Mouse (Mus musculus) forebrain, embryonic 11.5 days (tissue): ENCODE measurements at regions not wholly inside any gene's neighbourhood (a gene's known extent, or its start where the extent isn't known, plus 50 kb on each side); places are given as distances from the start of the nearest gene placed in this dataset.

Experiments used
- ATAC-seq: fragments of 200-750 bp; cut with Nextera tagmentation; replicated peaks from 2 replicates; pipeline ENCODE4 v1.8.0; 2017; ENCODE audit warnings: moderate TSS enrichment; ENCODE audit not compliant: low FRiP score
- DNase-seq: peaks from one replicate; pipeline ENCODE4 v3.0.0-alpha.2; 2017; ENCODE audit warnings: low spot score
- H3K27ac ChIP-seq: fragments of 300-500 bp; sonication (generic); 2 replicates; pipeline ENCODE4 v1.5.1; 2014; ENCODE audit warnings: low read depth, low read length
- H3K27me3 ChIP-seq: fragments of 300-500 bp; sonication (generic); 2 replicates; pipeline ENCODE4 v1.6.1; 2014; ENCODE audit warnings: mild to moderate bottlenecking, low read length, mixed read lengths; ENCODE audit not compliant: control insufficient read depth, insufficient read depth
- H3K36me3 ChIP-seq: fragments of 300-500 bp; sonication (generic); 2 replicates; pipeline ENCODE4 v1.6.1; 2014; ENCODE audit warnings: mild to moderate bottlenecking, low read length, moderate library complexity, mixed read lengths; ENCODE audit not compliant: control insufficient read depth, insufficient read depth
- H3K4me1 ChIP-seq: fragments of 300-500 bp; sonication (generic); replicated peaks from 2 replicates; pipeline ENCODE4 v1.6.1; 2014; ENCODE audit warnings: low read length, mixed read lengths; ENCODE audit not compliant: control insufficient read depth, insufficient read depth
- H3K4me2 ChIP-seq: fragments of 300-500 bp; sonication (generic); 2 replicates; pipeline ENCODE4 v1.6.1; 2014; ENCODE audit warnings: low read depth, mild to moderate bottlenecking, low read length, moderate library complexity, mixed read lengths; ENCODE audit not compliant: severe bottlenecking
- H3K4me3 ChIP-seq: fragments of 300-500 bp; sonication (generic); 2 replicates; pipeline ENCODE4 v1.5.1; 2014; ENCODE audit warnings: low read depth, low read length
- H3K9ac ChIP-seq: fragments of 300-500 bp; sonication (generic); 2 replicates; pipeline ENCODE4 v1.6.1; 2014; ENCODE audit warnings: low read length
- H3K9me3 ChIP-seq: fragments of 300-500 bp; sonication (generic); 2 replicates; pipeline ENCODE4 v1.6.1; 2016; ENCODE audit warnings: low read length, mixed read lengths; ENCODE audit not compliant: control insufficient read depth
- WGBS: fragments of 180-500 bp; shearing (Covaris S2); extraction: QIAGEN DNeasy Blood & Tissue Kit; methylation state at CpG from one replicate; pipeline ENCODE4 v1.1.7; 2014; 5-methylcytosine and 5-hydroxymethylcytosine counted together

GRCm38 (mm10) chr8:113419352-113419751 is 216.0 kb upstream of the Mon1b start:
- Histone ChIP-seq H3K4me2 (no peak overlapping the region), H3K9me3 (no peaks in the 10 kb centered on the region), H3K4me1 (no peaks in the 10 kb centered on the region), H3K36me3 (no peaks in the 10 kb centered on the region), H3K9ac (no peak overlapping the region), H3K27me3 (no peaks in the 10 kb centered on the region), H3K4me3 (no peak overlapping the region), H3K27ac (no peak overlapping the region)
- ATAC-seq, result no peak
- 73% methylated on average over 3 of the region's 3 CpGs for WGBS
- no peak for DNase-seq

DNA sequence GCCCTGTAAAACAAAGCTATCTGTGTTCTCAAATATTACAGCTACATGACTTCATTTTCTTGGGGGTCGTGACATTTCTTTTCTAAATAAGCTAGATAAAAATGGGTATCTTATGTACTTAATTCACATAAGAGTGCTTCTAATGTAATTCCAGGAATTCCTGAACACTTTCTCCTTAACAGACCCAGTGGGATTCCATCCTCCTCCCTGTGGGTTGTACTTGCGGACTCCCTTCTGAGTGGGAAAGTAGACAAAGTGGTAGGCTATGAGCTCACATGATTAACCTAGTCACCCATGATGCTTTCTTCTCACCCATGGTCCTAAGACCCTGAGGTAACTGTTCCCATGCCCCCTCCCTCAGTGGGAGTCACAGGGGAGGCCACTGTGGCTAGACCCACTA is 212.7 kb upstream of the Mon1b start:
- no peak overlapping the region for H3K9ac ChIP-seq
- H3K4me2 ChIP-seq, result no peak overlapping the region
- no peak overlapping the region for H3K27ac ChIP-seq
- ATAC-seq (no peak), DNase-seq (no peak)
- H3K9me3 ChIP-seq, result no peaks in the 10 kb centered on the region
- 86% methylated on average over 2 of the region's 2 CpGs for WGBS
- H3K4me1 ChIP-seq, result no peaks in the 10 kb centered on the region
- no peak overlapping the region for H3K4me3 ChIP-seq
- no peaks in the 10 kb centered on the region for H3K36me3 ChIP-seq
- no peaks in the 10 kb centered on the region for H3K27me3 ChIP-seq

- H3K9ac ChIP-seq, result no peak overlapping the region
Observed at GRCm38 (mm10) chr8:113439088-113439487, 196.3 kb upstream of the Mon1b start.

DNA sequence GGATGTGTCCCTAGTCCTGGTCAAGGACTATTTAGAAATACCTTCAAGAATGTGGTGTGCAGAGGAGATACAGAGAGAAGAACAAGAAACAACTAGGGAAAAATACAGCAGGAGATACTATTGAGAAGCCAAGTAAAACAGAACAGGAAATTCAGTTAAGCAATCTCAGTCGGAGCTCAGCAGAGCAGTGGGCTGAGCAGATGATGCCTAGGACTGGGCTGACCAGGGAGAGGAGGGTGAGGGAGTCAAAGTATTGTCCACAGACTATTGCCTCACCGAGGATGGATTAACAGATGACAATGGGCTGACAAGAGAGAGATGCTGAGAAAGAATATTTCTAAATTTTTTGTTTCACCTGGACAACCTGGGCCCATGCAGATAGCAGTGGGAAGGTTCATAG is 181.4 kb upstream of the Mon1b start:
- Histone ChIP-seq H3K36me3 (no peaks in the 10 kb centered on the region), H3K27me3 (no peaks in the 10 kb centered on the region), H3K4me1 (no peaks in the 10 kb centered on the region), H3K4me2 (no peak overlapping the region), H3K9ac (no peak overlapping the region), H3K27ac (no peak overlapping the region), H3K4me3 (no peak overlapping the region), H3K9me3 (no peaks in the 10 kb centered on the region)
- WGBS, result 79% methylated on average over 2 of the region's 2 CpGs
- no peak for DNase-seq
- no peak for ATAC-seq

More at GRCm38 (mm10) chr8:113439088-113439487, 196.3 kb upstream of the Mon1b start:
- H3K36me3 ChIP-seq, result no peaks in the 10 kb centered on the region
- H3K27ac ChIP-seq, result no peak overlapping the region
- no peaks in the 10 kb centered on the region for H3K4me1 ChIP-seq
- WGBS, result 52% methylated on average over 7 of the region's 7 CpGs
- no peak overlapping the region for H3K4me3 ChIP-seq
- H3K9me3 ChIP-seq, result no peaks in the 10 kb centered on the region
- ATAC-seq (no peak), DNase-seq (no peak)
- no peaks in the 10 kb centered on the region for H3K27me3 ChIP-seq
- no peak overlapping the region for H3K4me2 ChIP-seq

DNA sequence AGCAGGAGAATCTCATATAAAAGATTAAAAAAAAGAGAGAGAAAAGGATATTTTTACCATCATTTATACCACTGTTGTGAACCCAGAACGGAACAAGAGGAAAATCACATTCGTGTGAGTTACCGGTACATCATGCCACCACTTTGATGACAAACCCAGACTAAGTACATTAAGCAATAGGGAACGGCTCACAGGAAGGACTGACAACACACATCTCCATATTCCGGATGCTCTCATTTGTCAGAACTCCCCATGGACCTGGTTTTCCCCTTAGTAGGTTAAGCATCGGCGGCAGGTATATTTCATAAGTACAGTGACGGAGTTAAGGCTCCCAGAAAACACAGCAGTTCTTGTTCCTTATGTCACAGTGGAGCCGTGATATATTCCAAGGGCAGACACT is 170.8 kb upstream of the Mon1b start:
- WGBS, result 88% methylated on average over 9 of the region's 9 CpGs
- H3K36me3 ChIP-seq, result no peaks in the 10 kb centered on the region
- no peak for DNase-seq

GRCm38 (mm10) chr8:113465156-113465555 is 170.2 kb upstream of the Mon1b start:
- no peaks in the 10 kb centered on the region for H3K36me3 ChIP-seq
- DNase-seq, result no peak

More for the DNA sequence above, 170.8 kb upstream of the Mon1b start:
- no peak overlapping the region for H3K27ac ChIP-seq
- no peak overlapping the region for H3K4me2 ChIP-seq
- H3K9ac ChIP-seq, result no peak overlapping the region
- no peaks in the 10 kb centered on the region for H3K27me3 ChIP-seq
- H3K4me1 ChIP-seq, result no peaks in the 10 kb centered on the region
- H3K9me3 ChIP-seq, result no peaks in the 10 kb centered on the region
- H3K4me3 ChIP-seq, result no peak overlapping the region
- ATAC-seq, result no peak

GRCm38 (mm10) chr8:113466683-113467082 is 168.7 kb upstream of the Mon1b start:
- Histone ChIP-seq H3K4me3 (no peak overlapping the region), H3K9me3 (no peaks in the 10 kb centered on the region), H3K36me3 (no peaks in the 10 kb centered on the region), H3K27me3 (no peaks in the 10 kb centered on the region), H3K4me1 (no peaks in the 10 kb centered on the region), H3K27ac (no peak overlapping the region), H3K9ac (no peak overlapping the region), H3K4me2 (no peak overlapping the region)
- DNase-seq (no peak), ATAC-seq (no peak)
- 94% methylated on average over 9 of the region's 9 CpGs for WGBS

More at GRCm38 (mm10) chr8:113465156-113465555, 170.2 kb upstream of the Mon1b start:
- Histone ChIP-seq H3K4me3 (no peak overlapping the region), H3K4me1 (no peaks in the 10 kb centered on the region), H3K27me3 (no peaks in the 10 kb centered on the region), H3K9ac (no peak overlapping the region), H3K9me3 (no peaks in the 10 kb centered on the region), H3K4me2 (no peak overlapping the region), H3K27ac (no peak overlapping the region)
- no peak for ATAC-seq
- WGBS, result 87% methylated on average over 11 of the region's 11 CpGs

- ATAC-seq, result no peak
- WGBS, result 81% methylated on average over 2 of the region's 2 CpGs
- Histone ChIP-seq H3K4me2 (no peak overlapping the region), H3K4me3 (no peak overlapping the region), H3K27ac (no peak overlapping the region), H3K9me3 (no peaks in the 10 kb centered on the region), H3K27me3 (no peaks in the 10 kb centered on the region), H3K36me3 (no peaks in the 10 kb centered on the region), H3K4me1 (no peaks in the 10 kb centered on the region), H3K9ac (no peak overlapping the region)
- no peak for DNase-seq
Observed at GRCm38 (mm10) chr8:113489436-113490107, 145.8 kb upstream of the Mon1b start.

GRCm38 (mm10) chr8:113490891-113491290 is 144.5 kb upstream of the Mon1b start:
- DNase-seq (no peak), ATAC-seq (no peak)
- 63% methylated on average over 3 of the region's 3 CpGs for WGBS
- H3K36me3 ChIP-seq, result no peaks in the 10 kb centered on the region
- no peaks in the 10 kb centered on the region for H3K27me3 ChIP-seq
- H3K4me3 ChIP-seq, result no peak overlapping the region
- H3K4me1 ChIP-seq, result no peaks in the 10 kb centered on the region
- H3K4me2 ChIP-seq, result no peak overlapping the region
- H3K9ac ChIP-seq, result no peak overlapping the region
- H3K27ac ChIP-seq, result no peak overlapping the region
- H3K9me3 ChIP-seq, result no peaks in the 10 kb centered on the region
